Mouse (Mus musculus): Measurements from ENCODE around the gene Map7d3. TPM values are rescaled to one million over a fixed set of nuclear protein-coding genes. Genes with fewer than 3 reads are reported as not detected.

Gene Map7d3
- total RNA-seq (2021) = 1.3 and 1.5 TPM in 2 replicates
- long read RNA-seq, partial matches to known transcripts = 0 of 1 reads
- long read RNA-seq, other reads (novel, unspliced or antisense) = 1 of 1 reads

DNA sequence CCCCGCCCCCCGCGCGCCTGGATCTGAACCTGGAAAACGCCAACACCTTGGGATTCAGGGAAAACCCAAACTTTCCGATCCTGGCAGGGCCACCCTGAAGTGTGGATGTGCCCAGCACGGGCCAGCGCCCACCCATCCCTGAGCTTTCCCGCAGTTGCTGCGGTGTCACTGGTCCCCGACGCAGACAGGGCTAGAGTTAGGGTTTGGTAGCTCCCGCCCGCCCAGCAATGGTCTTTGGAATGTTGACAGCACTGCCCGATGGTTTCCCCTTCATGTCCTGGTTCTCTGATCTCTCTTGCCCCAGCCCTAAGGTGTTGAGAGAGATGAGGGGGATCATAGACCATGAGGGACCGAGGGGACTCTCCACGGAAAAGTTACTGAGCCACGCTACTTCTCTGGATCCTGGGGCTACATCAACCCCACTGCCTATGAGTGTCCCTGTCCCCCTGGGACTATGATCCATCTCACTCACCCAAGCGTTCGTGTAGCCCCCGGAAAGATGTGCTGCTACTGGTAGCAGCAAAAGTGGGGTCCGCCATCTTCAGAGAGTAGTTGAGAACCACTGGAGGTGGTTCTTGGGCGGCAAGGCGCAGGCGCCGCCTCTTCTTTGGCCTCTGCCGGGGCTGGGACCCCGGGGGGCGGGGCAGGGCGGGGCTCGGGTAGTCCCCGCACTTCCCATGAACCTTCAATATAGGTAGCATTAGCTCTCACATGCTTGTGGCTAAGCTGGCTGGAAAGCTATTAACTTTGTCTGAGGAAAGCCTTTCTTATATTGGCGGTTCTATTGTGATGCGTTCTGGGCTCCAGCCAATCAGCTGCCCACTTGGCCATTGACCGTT lies at the start of gene Map7d3:
Gene Map7d3, minus strand, starts transcription at position 562 of the 839 bp plus-strand sequence.
- peak; percentile 27 for DNase-seq

DNA sequence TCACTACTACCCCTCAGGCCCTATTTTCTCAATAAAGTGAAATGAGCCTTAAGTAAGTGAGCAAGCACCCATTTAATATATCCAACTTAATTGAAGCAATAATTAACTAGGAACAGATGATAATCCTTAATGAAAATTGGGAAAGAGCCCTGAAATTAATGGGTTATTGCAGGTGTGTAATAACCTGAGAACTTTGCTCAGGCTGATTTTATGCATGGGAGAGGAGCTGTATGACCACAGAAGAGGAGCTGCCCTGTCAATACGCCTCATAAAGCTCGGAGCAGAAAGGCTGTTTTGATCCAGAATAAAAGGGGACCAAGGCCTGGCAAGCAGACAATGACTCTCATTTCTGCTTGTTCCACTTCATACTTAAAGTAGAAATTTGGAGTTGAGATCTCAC lies 47.7 kb upstream of the Map7d3 start, which contains the start of gene Adgrg4:
Gene Adgrg4, plus strand, starts transcription at position 301 of the 400 bp plus-strand sequence.
- DNase-seq = no peak

DNA sequence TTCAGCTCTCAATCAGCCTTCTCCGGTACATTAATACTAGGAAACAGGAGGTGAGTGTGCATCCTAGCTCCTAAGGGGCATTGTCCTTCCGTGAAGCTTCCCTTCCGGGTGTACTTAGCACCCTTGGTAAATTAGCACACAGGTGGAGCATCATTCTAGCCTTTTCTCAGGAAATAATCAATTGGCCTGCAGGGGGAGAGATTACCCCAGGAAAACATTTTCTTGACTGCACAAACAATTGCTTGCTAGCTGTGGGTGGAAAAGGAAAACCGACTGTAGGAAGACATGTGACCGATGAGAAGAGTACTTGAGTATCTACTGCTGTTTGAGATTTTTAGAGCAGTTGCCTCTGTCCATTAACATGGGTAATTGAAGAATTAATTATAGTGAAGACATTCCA lies 19.1 kb upstream of the Map7d3 start:
- no peak for DNase-seq

DNA sequence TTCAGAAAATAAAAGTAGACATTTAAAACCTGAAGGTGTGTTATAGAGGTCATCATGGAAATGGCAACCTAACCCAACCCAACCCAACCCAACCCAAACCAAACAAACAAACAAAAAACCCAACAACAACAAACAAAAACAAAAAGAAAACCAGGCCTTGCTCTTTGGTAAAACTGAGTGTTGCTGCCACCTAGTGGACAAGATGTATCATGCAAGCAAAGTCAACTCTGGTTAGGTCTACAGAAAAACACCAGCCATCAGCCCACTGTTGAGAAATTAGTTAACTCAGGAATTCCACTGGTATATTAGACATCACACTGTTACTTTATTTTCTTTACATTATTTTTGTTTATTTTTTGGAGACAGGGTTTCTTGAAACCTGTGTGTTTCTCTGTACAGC lies 17.2 kb upstream of the Map7d3 start:
- DNase-seq = no peak

DNA sequence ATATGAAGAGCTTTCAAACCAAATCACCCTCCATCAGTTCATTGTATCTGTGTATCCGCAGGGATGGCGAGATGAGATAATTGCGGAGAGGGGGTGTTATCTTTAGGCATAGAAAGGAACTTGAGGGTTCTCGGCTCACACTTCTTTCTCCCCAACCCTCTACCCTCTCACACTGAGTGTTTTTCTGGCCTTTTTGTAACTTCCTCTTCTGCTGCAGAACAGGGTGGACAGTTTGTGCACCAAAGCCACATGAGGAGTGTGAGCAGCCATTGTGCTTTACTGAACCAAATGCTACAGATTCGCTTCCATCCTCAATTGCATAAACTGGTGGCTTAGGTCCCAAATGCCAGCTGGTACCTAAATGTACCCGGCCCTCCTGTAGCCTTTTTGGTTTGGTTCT lies 13.7 kb upstream of the Map7d3 start:
- DNase-seq = no peak

DNA sequence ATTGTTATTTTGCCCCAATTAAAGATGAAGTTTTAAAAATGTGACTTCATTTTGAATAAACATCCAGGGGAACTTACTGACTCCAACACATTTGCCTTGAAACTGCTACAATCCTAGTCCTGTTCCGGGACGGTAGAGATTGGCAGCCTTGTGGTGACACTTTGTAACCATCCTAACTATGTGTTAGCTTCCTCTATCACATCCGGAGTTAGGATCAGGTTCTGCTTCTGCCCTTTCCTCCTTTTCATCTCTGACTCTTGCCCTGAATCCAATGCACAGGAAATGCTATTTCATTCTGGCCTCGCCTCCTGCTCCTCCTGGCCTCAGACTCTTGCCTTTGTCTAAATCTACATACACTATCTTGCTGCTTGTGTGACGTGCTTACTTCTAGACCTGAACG lies 5.4 kb upstream of the Map7d3 start:
- no peak for DNase-seq

DNA sequence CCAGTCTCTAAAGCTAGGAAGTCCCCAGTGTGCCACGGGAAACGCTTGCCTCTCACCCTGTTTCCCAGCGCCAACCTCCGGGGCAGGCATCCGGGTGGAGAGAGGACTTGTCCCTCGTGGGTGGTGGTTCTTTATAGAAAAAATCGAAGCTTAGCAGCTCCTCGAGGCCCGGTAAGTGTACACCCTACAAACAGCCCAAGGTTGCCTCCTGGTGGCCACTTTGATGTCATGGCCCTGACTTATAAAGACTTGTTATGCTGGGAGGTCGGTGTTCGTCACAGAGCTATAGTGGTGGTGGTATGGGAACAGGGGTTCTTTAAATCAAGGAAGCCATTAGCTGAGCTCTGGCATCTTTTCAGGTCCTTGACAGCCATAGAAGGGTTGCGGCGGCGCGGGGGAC lies 30.9 kb downstream of the Map7d3 start:
- peak; percentile 58 for DNase-seq

DNA sequence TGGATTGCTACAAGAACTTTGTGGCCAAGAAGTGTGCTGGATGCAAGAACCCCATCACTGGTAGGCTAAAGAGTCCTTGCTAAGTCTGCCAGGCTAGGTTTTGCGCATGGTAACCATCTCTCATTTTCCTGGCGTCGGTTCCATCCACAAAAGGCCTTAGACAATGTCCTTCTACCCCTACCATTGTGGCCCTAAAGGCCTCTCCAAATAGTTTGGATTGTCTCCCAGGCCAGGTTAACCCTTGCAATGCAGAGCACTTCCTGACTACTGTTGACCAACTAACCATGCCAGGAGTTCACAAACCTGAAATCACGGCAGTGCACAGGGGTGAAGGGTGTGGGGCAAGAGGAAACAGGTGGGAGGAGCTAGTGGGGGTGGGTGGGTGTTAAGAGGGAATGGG lies 31.5 kb downstream of the Map7d3 start:
- DNase-seq = no peak

DNA sequence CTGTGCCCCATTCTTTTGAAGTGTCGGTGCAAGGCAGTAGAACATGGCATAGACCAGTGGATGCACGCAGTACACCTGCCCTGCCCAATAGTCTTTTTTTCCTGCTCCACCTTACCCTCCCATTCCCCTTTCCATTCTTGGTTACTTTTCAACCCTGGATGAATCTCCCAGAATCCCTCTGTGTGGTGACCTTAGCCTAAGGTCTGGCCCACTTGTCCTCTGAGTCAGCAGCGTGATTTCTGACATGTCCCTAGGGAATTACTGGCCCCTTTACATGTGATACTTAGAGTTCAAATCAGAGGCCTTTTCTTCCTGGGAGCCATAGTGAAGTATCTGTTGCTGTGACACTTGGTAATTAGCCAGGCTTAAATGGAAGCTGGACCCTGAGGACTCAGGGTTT lies 34.6 kb downstream of the Map7d3 start:
- DNase-seq = no peak

DNA sequence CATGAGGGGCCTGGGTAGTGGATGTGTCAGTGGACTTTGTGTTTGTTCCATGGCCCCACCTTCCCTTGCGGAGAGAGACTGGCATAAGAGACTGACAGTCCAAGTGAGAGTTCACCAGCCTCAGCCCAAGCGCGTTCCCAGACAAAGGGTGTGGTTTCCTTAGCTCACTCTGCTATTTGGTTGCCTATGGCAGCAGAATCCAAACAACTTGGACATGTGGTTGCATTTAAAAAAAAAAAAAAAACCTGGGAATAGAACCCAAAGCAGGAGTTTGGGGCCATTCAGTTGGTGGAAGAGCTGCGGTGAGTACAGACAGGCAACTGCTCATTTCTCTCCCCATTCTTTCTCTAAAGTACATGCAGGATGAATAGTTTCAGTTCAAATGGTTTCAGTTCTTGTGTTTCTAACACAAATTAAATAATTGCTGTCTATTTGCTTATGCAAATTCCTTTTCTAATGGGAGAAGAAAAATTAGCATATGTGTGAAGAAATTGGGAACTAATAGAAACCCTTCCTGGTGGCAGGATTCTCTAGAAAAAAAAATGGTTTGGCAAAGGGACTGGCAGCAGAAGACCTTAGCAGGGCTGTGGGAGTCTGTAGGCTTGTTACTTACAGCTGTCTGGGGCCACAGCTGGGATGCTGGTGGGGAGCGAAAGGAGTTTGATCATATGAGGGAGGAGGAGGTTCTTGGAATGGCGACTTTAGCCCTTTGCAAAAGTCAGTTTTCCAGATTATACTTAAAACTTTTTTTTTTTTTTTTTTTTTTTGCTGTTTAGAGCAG lies 35.7 kb downstream of the Map7d3 start:
- DNase-seq = no peak

DNA sequence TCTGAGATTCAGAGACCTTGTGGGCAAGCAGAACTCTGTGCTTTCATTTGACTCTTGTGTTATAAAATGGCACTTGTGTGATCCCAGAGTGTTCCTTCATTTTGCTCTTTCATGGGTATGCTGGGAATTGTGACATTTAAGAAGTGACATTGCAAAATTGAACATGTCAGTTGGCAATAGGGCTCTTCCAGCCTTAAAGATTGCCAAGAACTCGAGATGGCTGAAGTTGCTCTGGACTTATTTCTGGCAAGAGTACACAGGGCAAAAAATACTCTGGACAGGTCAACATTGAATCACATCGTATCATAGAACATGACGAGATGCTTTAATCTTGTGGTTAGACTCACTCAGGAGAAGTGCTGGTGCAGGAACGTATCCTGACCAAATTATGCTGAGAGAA lies 48.8 kb downstream of the Map7d3 start:
- DNase-seq = no peak

DNA sequence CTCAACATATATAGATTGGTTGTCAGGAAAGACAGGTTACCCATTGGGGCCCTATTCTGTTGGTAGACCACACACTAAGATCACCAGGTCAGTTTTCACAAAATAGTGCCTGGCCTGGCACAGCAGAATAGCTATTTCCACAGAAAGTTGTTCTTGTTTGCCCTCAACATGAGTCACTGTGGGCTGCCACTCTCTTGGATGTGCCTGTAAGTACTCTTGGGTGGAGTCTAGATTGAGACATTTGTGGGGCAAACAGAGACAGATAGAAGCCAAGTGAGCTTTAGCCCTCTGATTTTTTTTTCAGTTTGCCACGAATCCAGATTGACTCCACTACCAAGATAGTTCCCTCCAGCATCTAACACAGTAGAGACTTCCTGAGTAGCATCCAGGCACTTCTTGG lies 50.4 kb downstream of the Map7d3 start:
- DNase-seq = no peak

DNA sequence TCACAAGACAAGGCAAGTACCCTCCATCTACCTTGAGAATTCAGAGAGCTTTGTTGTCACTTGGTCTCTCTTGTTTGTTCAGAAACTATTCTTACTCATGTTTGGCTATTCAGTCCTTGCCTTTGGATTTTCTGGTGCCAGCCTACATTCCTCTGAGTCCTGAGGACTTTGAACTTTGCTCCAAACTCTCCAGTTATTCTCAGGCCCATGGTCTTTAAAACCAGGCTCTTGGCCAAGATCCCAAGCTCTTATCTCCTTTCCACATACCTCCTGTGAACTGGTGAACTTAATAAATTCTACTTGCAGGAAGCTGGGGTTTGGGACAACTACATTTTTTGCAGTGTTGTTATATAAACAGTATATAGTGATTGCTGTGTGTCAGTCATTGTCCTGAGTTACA lies 52.3 kb downstream of the Map7d3 start:
- no peak for DNase-seq

DNA sequence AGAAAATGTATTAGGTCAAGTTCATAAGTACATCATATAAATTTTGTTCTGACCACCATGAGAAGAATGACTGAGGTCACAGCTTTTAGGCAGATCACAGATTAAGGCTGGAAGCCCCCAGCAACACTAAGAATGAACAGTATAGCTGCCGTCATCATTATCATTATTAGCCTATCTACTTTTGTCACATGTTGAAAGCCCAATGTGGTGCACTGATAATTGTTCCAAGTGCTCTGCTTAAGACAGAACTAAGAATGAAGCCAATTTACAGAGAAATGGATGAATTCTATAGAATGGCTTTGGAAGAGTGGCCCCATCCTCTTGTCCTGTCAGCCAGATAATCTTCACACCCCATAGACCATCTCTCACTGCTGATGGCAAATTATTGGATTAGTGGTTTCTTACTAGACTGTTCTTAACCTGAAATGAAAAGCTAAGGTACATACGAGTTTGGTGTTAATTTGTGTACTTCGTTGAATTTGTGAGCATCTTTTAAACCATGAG lies 61.8 kb downstream of the Map7d3 start:
- no peak for DNase-seq

DNA sequence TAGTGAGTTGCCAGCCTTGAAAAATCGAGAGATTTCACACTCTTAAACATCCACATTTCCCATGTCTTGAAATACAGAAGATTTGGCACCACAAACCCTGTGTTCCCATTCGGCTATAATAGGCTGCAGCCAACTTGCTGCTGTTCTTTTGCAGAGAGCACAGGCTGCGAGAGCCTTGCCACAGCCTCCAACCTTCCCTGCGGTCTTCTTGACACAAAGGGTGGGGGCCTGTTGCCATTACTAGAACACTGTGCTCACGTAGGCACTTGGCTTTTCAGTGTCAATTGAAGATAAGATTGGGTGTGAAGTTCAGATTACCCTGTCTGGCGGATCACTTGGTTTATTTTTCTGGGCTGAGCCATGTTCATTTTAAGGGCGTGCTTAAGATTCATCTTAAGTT lies 65.8 kb downstream of the Map7d3 start:
- DNase-seq = no peak

DNA sequence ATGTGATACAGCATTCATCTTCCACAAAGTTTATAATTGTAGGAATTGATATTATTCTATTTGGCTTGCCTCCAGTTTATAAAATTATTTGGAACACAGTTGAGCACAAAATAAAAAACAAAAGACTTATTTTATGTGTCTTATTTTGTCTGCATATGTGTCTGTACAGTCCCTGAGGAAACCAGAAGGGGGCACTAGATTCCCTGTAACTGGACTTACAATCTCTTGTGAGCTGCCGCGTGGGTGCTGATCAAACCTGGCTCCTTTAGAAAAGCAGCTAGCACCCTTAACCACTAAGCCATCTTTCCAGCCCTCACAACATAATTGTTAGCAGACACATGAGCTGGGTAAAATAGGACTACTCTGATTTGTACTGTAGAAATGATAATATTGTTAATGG lies 66.5 kb downstream of the Map7d3 start:
- DNase-seq = peak; percentile 16

DNA sequence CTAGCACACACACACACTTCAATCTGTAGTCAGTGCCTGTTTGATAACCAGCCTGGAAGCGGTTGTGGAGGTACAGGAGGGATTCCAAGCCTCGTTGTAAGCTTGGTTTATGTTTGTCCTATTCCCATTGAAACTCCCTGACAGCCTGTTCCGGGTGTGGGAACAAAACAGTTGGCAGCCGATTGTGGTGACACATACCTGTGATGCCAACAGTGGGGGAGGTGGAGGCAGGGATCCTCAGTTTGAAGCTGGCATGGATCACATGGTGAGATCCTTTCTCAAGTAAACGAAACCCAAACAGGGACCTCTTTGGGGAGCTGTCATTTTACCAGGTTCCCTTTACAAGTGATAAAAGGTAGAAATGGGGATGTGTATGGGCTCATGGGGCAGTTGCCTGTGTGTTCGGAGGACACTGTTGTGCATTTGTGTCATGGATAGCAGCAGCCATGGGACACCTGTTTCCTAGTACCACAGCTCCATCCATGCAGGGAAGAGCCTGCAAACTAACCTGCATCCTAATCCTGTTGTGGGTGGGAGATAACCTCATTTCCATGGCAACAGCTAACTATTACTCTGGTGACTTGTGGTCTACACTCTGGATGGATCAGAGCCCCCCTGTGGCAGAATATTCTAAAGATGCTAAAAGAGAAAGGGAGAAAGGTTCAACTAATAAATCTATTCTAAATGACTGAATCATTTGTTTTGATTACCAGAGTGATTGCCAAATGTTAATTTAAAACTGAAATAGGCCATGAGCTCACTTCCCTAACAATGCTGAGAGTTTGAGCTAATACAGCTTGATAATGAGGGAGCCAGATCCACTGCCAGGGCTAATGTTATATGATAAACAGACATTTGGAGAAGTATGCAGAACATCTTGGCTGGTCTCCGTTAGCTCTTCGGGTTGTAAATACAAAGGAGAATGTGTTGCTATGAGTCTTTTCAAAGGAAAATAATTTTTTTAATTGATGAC lies 68.5 kb downstream of the Map7d3 start:
- DNase-seq = no peak

DNA sequence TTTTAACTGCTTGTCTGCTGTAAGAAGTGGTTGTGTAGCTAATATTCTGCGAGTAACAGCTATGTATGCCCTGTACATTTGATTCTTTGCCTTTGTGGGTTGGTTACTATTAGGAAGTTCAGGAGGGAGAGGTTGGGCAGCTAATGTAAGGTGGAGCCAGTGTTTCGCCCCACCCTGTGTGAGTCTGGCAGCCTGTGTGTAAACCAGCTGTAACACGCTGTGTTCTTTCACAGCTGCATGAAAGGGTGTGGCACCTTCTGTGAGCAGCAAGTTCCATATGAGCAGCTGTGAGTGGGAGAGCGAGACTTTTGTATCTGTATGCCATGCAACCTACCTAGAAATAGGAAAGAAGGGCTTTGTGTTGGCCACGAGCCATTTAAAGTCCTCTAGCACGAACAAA lies 70.0 kb downstream of the Map7d3 start:
- DNase-seq = no peak

DNA sequence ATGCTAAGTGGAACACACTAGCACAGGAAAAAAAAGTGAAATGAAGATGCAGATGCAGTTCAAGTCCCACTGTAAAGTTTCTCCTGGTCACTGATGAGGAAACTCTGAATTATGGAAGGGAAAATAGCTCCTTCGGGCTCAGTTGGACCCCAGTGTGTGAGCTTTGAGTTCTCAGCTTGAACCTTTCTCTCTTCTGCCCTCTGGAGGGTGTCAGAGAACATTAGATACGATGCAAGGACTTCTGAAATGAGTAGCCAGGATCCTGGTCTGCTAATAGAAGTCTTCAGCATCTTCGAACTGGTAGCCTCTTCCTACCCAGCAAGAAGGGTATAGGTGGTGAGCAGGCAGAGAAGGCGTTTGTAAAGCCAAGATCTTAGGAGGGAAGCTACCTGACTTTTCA lies 70.6 kb downstream of the Map7d3 start:
- DNase-seq = no peak
